Mouse (Mus musculus) cortical plate, adult 2 months (tissue): ENCODE measurements at regions not wholly inside any gene's neighbourhood (a gene's known extent, or its start where the extent isn't known, plus 50 kb on each side); places are given as distances from the start of the nearest gene placed in this dataset.

Source experiments
- CTCF ChIP-seq: fragments of 200-500 bp; IDR thresholded peaks from 2 replicates; pipeline ENCODE4 v1.5.1; 2011; ENCODE audit warnings: mild to moderate bottlenecking, control low read depth, low read length; ENCODE audit not compliant: insufficient read depth; ENCODE audit errors: extremely low read depth
- POLR2A ChIP-seq: fragments of 200-500 bp; IDR thresholded peaks from 2 replicates; pipeline ENCODE4 v1.6.1; 2011; ENCODE audit warnings: mild to moderate bottlenecking, low read length, control low read depth; ENCODE audit not compliant: insufficient read depth; ENCODE audit errors: extremely low read depth

- TF ChIP-seq POLR2A (no peak), CTCF (no peak)
These were observed 97.9 kb upstream of the Rbms1 start for GRCm38 (mm10) chr2:61060906-61061305.
